Mouse (Mus musculus): ENCODE measurements at regions not wholly inside any gene's neighbourhood (a gene's known extent, or its start where the extent isn't known, plus 50 kb on each side); places are given as distances from the start of the nearest gene placed in this dataset.
A peak's percentile ranks its signal among the peaks of the same experiment; 100 is the strongest.
"Not testable (repeated sequence)": the region's sequence is repeated elsewhere in the genome, so short reads cannot be mapped to it uniquely, and the experiment has no call there.

DNA sequence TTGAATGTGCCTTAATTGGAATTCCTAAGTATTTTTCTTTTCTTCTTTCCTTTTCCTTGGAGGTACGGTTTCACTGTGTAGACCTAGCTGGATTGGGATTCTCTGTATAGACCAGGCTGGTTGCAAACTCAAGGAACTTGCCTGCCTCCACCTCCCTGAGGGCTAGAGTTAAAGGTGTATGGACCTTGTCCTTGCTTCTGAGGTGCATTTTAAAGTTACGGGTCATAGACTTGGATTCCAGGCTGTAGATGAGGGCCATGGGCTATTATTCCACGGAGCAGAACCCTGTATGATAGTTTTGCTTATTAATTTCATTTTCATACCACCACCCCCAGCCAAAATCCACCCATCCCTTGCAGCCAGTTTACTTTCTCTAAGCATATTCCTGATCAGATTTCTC, 50.7 kb upstream of the Wdr26 start:
- no peak overlapping the region for H3K9ac ChIP-seq
- WGBS = 89% methylated on average over 3 of the region's 3 CpGs
- no peak for ATAC-seq (ENCODE audit: insufficient number of reproducible peaks, low FRiP score)
- no peaks in the 10 kb centered on the region for H3K27me3 ChIP-seq (replicated peaks)
- no peaks in the 10 kb centered on the region for H3K36me3 ChIP-seq
- H3K4me1 ChIP-seq (replicated peaks) = peaks cover 46% of the 10 kb centered on the region
- 0 out of 2 replicates have a peak, but pooled peaks cover 3% of the 10 kb centered on the region for H3K9me3 ChIP-seq (replicated peaks)
- no peak overlapping the region for H3K4me3 ChIP-seq
- no peak overlapping the region for H3K27ac ChIP-seq (ENCODE audit: poor library complexity, severe bottlenecking)
- no peak overlapping the region for H3K4me2 ChIP-seq

DNA sequence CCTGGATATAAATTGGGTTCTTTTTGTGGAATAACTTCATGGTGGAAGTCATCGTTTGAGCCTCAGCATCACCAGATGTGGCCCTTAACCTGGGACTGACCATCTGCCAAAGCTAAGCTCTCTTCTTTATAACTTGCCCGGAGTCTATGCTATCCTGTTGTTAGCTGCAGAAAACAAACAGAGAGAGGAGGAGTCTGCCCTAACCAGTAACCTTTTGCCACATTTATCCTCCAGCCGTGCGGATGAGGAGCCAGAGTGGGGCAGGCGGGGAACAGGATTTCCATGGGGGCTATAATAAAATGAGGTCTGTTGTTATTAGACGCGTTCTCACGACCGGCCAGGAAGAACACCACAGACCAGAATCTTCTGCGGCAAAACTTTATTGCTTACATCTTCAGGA, 51.4 kb upstream of the Wdr26 start:
- H3K4me3 ChIP-seq = no peak overlapping the region
- H3K4me2 ChIP-seq = no peak overlapping the region
- no peaks in the 10 kb centered on the region for H3K27me3 ChIP-seq (replicated peaks)
- H3K9me3 ChIP-seq (replicated peaks) = 0 out of 2 replicates have a peak, but pooled peaks cover 3% of the 10 kb centered on the region
- 95% methylated on average over 10 of the region's 10 CpGs for WGBS
- H3K9ac ChIP-seq = no peak overlapping the region
- H3K27ac ChIP-seq (ENCODE audit: poor library complexity, severe bottlenecking) = no peak overlapping the region
- peaks cover 38% of the 10 kb centered on the region for H3K4me1 ChIP-seq (replicated peaks)
- ATAC-seq (ENCODE audit: insufficient number of reproducible peaks, low FRiP score) = no peak
- H3K36me3 ChIP-seq = no peaks in the 10 kb centered on the region

DNA sequence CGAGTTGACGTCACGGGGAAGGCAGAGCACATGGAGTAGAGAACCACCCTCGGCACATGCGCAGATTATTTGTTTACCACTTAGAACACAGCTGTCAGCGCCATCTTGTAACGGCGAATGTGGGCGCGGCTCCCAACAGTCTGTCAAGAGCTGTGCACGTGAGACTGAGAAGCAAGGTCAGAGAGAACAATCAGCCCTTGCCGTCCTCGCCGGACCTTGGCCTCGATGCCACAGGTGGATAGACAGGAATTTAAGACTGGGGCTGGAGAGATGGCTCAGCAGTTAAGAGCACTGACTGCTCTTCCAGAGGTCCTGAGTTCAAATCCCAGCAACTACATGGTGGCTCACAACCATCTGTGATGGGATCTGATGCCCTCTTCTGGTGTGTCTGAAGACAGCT, 58.7 kb upstream of the Wdr26 start:
- not testable (repeated sequence) for H3K4me3 ChIP-seq; H3K9ac ChIP-seq; H3K4me1 ChIP-seq (replicated peaks); H3K9me3 ChIP-seq (replicated peaks); H3K4me2 ChIP-seq; H3K36me3 ChIP-seq; ATAC-seq (ENCODE audit: insufficient number of reproducible peaks, low FRiP score); H3K27me3 ChIP-seq (replicated peaks); H3K27ac ChIP-seq (ENCODE audit: poor library complexity, severe bottlenecking)
- WGBS = 89% methylated on average over 12 of the region's 15 CpGs

DNA sequence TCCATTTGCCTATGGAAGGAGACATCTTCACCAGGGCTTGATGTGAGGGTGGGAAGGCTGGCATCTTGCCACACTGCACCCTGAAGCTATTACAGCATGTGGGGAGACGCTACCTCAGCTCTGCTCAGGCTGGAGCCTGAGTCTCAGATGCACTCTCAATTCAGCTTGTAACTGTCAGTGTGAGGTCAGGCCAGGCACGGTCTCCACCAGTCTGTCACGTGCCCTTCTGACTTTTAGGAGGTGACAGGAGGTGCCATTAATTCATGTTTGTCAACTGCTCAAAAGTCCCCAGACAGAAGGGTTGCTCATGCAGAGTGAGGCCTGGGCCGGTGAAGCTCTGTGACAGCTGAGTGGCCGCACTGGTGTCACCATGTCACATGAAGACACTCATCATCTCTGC, 59.4 kb upstream of the Wdr26 start:
- Histone ChIP-seq H3K4me2 (no peak overlapping the region), H3K36me3 (no peaks in the 10 kb centered on the region), H3K27ac (ENCODE audit: poor library complexity, severe bottlenecking) (no peak overlapping the region), H3K9ac (no peak overlapping the region), H3K27me3 (replicated peaks) (peaks cover 5% of the 10 kb centered on the region; the same call in 1 of the 2 replicates), H3K4me1 (replicated peaks) (peaks cover 7% of the 10 kb centered on the region), H3K4me3 (no peak overlapping the region), H3K9me3 (replicated peaks) (no peaks in the 10 kb centered on the region)
- no peak for ATAC-seq (ENCODE audit: insufficient number of reproducible peaks, low FRiP score)
- 89% methylated on average over 5 of the region's 5 CpGs for WGBS

DNA sequence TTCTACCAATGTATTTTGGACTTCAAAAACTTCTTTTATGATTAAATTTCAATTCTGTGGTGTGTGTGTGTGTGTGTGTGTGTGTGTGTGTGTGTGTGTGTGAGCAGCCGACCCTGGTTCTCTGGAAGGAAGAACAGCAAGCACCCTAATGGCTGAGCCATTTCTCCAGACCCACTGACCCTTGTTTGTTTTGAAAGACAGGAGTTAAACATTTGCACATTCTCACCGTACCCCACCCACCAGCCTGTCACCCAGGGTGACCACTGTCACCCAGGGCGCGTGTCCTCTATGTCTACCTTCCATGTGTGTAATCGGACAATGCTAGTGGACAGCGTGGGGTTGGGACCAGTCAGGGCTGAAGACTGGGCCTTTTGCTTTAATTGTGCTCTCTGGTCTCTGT, 60.0 kb upstream of the Wdr26 start:
- no peak overlapping the region for H3K9ac ChIP-seq
- H3K4me1 ChIP-seq (replicated peaks) = peaks cover 7% of the 10 kb centered on the region
- H3K36me3 ChIP-seq = no peaks in the 10 kb centered on the region
- H3K27me3 ChIP-seq (replicated peaks) = peaks cover 5% of the 10 kb centered on the region; the same call in 1 of the 2 replicates
- no peak overlapping the region for H3K4me3 ChIP-seq
- ATAC-seq (ENCODE audit: insufficient number of reproducible peaks, low FRiP score) = no peak
- H3K4me2 ChIP-seq = no peak overlapping the region
- H3K27ac ChIP-seq (ENCODE audit: poor library complexity, severe bottlenecking) = no peak overlapping the region
- H3K9me3 ChIP-seq (replicated peaks) = no peaks in the 10 kb centered on the region
- WGBS = 85% methylated on average over 6 of the region's 6 CpGs

DNA sequence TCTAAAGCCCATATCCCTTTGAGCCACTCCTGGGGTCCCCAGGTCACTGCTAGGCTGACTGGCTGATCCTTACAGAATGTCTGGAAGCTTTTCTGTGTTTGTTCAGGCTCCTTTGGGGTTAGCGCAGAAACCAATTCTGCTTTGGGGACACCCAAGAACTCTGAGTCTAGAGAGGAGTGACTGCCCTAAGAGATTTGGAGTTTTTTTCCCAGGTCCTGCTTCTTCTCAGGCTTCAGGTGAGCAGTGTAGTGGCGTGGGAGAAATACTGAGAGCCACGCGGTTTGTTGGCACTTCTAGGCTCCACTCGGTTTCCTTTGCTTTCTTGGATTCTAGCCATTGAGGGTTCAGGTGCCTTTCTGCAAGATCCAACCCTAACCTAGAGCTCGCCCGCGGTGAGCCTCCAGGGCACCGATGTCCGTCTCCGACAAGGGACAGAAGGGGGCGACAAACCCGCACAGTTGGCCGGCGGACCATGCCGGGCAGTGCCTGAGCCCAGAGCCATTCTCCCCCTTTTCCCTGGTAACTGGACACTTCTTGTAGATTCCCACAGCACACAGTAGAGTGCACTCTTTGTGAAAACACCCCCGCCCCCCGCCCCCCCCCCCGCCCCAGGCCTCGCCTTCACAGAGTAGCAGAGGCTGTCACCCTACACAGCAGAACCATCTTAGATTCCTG, 61.0 kb upstream of the Wdr26 start:
- H3K4me3 ChIP-seq = no peak overlapping the region
- H3K4me1 ChIP-seq (replicated peaks) = peaks cover 7% of the 10 kb centered on the region
- ATAC-seq (ENCODE audit: insufficient number of reproducible peaks, low FRiP score) = peak; percentile 92
- H3K9ac ChIP-seq = peak overlapping the region; percentile 44
- H3K4me2 ChIP-seq = peak overlapping the region; percentile 17; the same call in 1 of the 2 replicates
- peaks cover 5% of the 10 kb centered on the region; the same call in 1 of the 2 replicates for H3K27me3 ChIP-seq (replicated peaks)
- H3K27ac ChIP-seq (ENCODE audit: poor library complexity, severe bottlenecking) = peak overlapping the region; percentile 6; the same call in 1 of the 2 replicates
- no peaks in the 10 kb centered on the region for H3K36me3 ChIP-seq
- 6% methylated on average over 20 of the region's 20 CpGs for WGBS
- no peaks in the 10 kb centered on the region for H3K9me3 ChIP-seq (replicated peaks)

DNA sequence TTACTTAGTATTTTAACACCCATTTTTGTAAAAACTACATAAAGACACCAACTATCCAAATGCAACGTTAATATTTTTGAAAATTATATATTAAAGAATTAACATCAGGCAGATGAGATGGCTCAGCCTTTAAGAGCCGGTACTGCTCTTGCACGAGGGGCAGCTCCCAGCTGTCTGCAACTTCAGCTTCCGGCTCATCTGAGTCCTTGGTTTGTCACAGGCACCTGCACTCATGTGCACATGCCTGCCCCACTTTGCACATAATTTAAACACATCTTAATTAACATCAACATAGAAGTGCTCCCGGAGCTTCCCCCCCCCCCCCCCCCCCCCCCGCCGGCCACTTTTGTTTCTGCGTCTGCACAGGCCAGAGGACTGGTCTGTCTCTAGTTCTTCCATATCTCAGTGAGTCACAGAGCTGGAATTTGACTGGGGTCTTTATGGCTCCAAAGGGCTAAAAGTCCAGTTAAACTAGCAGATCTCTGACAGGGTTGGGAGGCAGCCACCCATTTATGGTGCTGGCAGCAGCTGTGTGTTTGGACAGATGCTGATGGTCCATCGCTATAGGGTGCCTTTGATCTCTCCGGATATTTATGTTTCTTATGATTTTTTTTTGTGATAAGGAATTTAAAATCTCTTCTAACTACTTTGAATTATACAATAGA, 61.9 kb upstream of the Wdr26 start:
- peak overlapping the region; percentile 38; the same call in 1 of the 2 replicates for H3K27ac ChIP-seq (ENCODE audit: poor library complexity, severe bottlenecking)
- WGBS = 40% methylated on average over 7 of the region's 10 CpGs
- no peaks in the 10 kb centered on the region for H3K36me3 ChIP-seq

DNA sequence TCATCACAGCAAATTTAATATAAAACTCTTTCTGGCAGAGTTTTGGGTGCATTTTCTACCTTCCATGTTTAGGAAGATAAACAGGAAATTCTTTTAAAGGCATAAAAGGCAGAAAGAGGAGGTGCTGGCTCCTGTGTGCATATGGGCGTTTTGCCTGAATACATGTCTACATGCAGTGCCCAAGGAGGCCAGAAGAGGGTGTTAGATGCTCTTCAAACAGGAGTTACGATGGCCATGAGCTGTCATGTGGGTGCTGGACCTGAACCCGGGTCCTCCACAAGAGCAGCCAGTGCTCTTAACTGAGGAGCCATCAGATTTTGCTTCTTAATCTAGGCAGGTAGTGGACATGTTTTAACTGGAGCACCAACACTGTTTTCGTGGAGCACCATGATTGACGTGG, 69.0 kb upstream of the Wdr26 start:
- WGBS = 78% methylated on average over 5 of the region's 5 CpGs

More for the DNA sequence above, 61.9 kb upstream of the Wdr26 start:
- no peaks in the 10 kb centered on the region for H3K9me3 ChIP-seq (replicated peaks)
- H3K27me3 ChIP-seq (replicated peaks) = peaks cover 5% of the 10 kb centered on the region; the same call in 1 of the 2 replicates
- H3K4me3 ChIP-seq = no peak overlapping the region
- no peak for ATAC-seq (ENCODE audit: insufficient number of reproducible peaks, low FRiP score)
- H3K4me2 ChIP-seq = 0 out of 2 replicates have a peak overlapping the region, but pooled peaks have one; percentile 10
- H3K4me1 ChIP-seq (replicated peaks) = peaks cover 7% of the 10 kb centered on the region
- no peak overlapping the region for H3K9ac ChIP-seq

DNA sequence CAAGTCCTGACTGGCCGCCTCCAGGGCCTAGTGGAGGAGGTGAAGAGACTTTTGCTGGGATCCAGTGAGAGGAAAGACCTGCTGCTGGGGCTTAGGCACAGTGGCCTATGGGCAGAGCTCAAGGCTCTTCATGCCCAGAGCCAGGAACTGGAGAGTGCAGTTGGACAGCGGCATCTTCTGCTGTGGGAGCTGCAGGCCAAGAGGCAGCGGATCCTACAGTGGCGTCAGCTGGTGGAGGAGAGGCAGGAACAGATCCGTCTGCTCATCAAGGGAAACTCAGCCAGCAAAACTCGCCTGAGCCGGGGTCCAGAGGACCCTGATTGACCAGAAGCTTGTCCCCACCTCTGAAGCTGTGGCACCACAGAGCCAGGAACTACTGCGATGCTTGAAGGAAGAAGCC, 69.4 kb upstream of the Cnih3 start:
- not testable (repeated sequence) for H3K9me3 ChIP-seq (replicated peaks); H3K9ac ChIP-seq; H3K4me1 ChIP-seq (replicated peaks); H3K36me3 ChIP-seq; H3K27ac ChIP-seq (ENCODE audit: poor library complexity, severe bottlenecking); ATAC-seq (ENCODE audit: insufficient number of reproducible peaks, low FRiP score); H3K27me3 ChIP-seq (replicated peaks); H3K4me2 ChIP-seq; H3K4me3 ChIP-seq
- 72% methylated on average over 8 of the region's 8 CpGs for WGBS

More for the DNA sequence above, 69.0 kb upstream of the Wdr26 start:
- Histone ChIP-seq H3K9ac (no peak overlapping the region), H3K4me1 (replicated peaks) (no peaks in the 10 kb centered on the region), H3K9me3 (replicated peaks) (no peaks in the 10 kb centered on the region), H3K27me3 (replicated peaks) (no peaks in the 10 kb centered on the region), H3K36me3 (no peaks in the 10 kb centered on the region), H3K27ac (ENCODE audit: poor library complexity, severe bottlenecking) (no peak overlapping the region), H3K4me2 (no peak overlapping the region), H3K4me3 (no peak overlapping the region)
- ATAC-seq (ENCODE audit: insufficient number of reproducible peaks, low FRiP score) = no peak

DNA sequence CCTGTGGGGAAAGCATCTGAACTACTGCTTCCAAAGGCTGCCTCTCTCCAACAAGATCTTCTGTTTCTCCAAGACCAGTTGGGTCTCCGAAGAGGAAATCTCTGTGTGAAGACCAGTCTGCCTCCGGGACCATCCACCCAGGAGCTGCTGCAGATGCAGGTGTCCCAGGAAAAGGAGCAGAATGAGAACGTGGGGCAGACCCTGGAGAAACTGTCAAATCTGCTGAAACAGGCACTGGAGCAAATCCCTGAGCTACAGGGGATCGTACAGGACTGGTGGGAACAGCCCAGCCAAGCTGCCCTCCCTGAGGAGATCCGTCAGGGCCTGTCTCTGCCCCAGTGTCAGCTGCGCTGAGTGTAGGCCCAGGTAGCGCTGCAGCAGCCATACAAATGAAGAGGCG, 68.9 kb upstream of the Cnih3 start:
- H3K4me1 ChIP-seq (replicated peaks); H3K27me3 ChIP-seq (replicated peaks); H3K9me3 ChIP-seq (replicated peaks): not testable (repeated sequence)

DNA sequence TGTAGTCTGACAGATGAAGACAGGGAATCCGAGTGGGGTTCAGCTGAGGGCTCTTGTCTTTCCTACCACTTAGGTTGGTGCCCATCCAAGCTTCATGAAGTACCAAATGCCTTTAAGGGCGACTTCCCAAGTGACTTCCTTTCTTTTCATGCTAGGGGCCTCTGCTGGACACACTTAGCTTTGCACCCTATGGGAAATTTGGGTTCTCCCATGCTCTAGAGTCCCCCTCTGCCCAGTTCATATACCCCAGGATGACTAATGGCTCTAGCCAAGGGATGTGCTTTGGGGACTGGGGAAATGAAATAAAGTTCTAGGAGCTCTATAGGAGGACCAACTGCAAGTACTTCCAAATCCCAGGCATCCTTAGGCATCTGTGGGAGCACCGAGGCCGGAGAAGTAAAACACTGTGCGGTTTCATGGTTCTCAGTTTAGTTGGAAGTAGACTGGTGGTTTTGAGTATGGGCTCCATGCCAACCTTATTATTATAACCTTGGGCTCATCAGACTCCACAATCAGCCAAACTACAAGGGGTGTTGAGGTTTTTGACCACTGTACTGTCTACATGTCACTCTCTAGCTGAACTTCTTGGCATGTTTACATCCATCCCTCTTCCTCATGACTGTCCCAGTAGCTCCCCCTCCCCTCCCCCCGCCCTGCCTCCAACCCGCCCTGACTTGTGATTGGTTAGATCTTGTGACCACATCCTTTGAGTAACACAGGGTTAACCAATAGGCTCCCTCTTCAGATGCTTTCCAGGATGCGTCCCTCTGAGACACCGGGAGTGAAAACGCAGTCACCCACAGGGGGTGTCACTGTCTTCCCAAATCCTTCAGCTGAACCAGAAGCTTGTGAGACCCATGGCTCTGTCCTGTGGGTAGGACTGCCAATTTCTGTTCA, 67.9 kb upstream of the Cnih3 start:
- H3K27ac ChIP-seq (ENCODE audit: poor library complexity, severe bottlenecking) = no peak overlapping the region
- no peak overlapping the region for H3K4me3 ChIP-seq
- no peak overlapping the region for H3K4me2 ChIP-seq
- no peaks in the 10 kb centered on the region for H3K9me3 ChIP-seq (replicated peaks)
- H3K36me3 ChIP-seq = no peaks in the 10 kb centered on the region
- WGBS = 65% methylated on average over 10 of the region's 10 CpGs
- H3K4me1 ChIP-seq (replicated peaks) = peaks cover 4% of the 10 kb centered on the region
- no peak overlapping the region for H3K9ac ChIP-seq
- no peaks in the 10 kb centered on the region for H3K27me3 ChIP-seq (replicated peaks)
- ATAC-seq (ENCODE audit: insufficient number of reproducible peaks, low FRiP score) = no peak

More for the DNA sequence above, 68.9 kb upstream of the Cnih3 start:
- H3K36me3 ChIP-seq; H3K9ac ChIP-seq; H3K27ac ChIP-seq (ENCODE audit: poor library complexity, severe bottlenecking); ATAC-seq (ENCODE audit: insufficient number of reproducible peaks, low FRiP score); H3K4me3 ChIP-seq; H3K4me2 ChIP-seq: not testable (repeated sequence)
- WGBS = 81% methylated on average over 8 of the region's 8 CpGs

All from heart, embryonic 12.5 days (tissue).